Mouse (Mus musculus): ENCODE results near the gene Lrrc45.

- TF ChIP-seq CTCF (IDR thresholded peaks at IDR 0.05; ENCODE audit: low read depth) (no peak), EP300 (IDR thresholded peaks at IDR 0.05; ENCODE audit: low read depth) (no peak)
Measured at GRCm38 (mm10) chr11:120682683-120683082, 31.0 kb upstream of the Lrrc45 start.
